17 mouse cellular contexts compared by ENCODE assay signal in genomic region chr16:43858941-43859476, GRCm38 (mm10).
"Had no signal": no experiment of that assay in that cellular context is flagged by ENCODE, and none has a peak within 500 bp of the region (broad histone marks: within the 10 kb centered on the region; RNA-seq: fewer than 3 reads in every experiment).

No protein-coding gene starts in this region.

- H3K9me3 ChIP-seq: liver, embryonic 13.5 days; neural tube, embryonic 13.5 days; stomach, embryonic 15.5 days had no signal

- DNase-seq: kidney, postnatal 25 days; layer of hippocampus, adult 9-11 months; liver, embryonic 13.5 days; lung, adult 2 months; lung, postnatal 14 days; lung, postnatal 4 days; midbrain, embryonic 14.5 days; retina, postnatal 1 day; right cerebral cortex, postnatal 25 days; spleen, adult 18-20 months; thymus, postnatal 25 days had no signal

- H3K9ac ChIP-seq: liver, embryonic 13.5 days; neural tube, embryonic 13.5 days; stomach, embryonic 15.5 days had no signal

- H3K4me3 ChIP-seq: layer of hippocampus, adult 2 months; liver, embryonic 13.5 days; myocyte; neural tube, embryonic 13.5 days; stomach, embryonic 15.5 days had no signal

- H3K27me3 ChIP-seq: liver, embryonic 13.5 days; neural tube, embryonic 13.5 days; stomach, embryonic 15.5 days had no signal

- H3K27ac ChIP-seq: kidney, postnatal 0 days; layer of hippocampus, adult 2 months; liver, embryonic 13.5 days; neural tube, embryonic 13.5 days; stomach, embryonic 15.5 days had no signal

- H3K4me2 ChIP-seq: liver, embryonic 13.5 days; midbrain, embryonic 11.5 days; neural tube, embryonic 13.5 days; stomach, embryonic 15.5 days had no signal

- H3K4me1 ChIP-seq: neural tube, embryonic 13.5 days; stomach, embryonic 15.5 days had no signal
